Mouse (Mus musculus) left cerebral cortex, postnatal 14 days (tissue): ENCODE measurements around the gene Pxylp1. TPM values are rescaled to one million over a fixed set of nuclear protein-coding genes. Genes with fewer than 3 reads are reported as not detected.

Source experiments
- DNase-seq, 2 experiments: peaks; one replicate each; pipeline ENCODE4 v3.0.0; 2021 to 2022; ENCODE audit warnings: low spot score in 2 of 2, mixed read lengths in 1 of 2
- intact Hi-C: fragments of 180-260 bp; cut with DNase I; formaldehyde crosslinking; loops from one replicate; pipeline ENCODE4 v1.15.1; 2025
- total RNA-seq, 2 experiments: library from RNA; stranded (reverse); gene quantifications; 2 replicates each; pipeline ENCODE4 v1.2.3; 2021

Gene Pxylp1
- total RNA-seq, 2 experiments from 2014 or later: 13.4 to 17.8 TPM

GRCm38 (mm10) chr9:96789906-96790305 is 102.6 kb downstream of the Pxylp1 start:
- intact Hi-C loops: no loop called here

GRCm38 (mm10) chr9:96787797-96788196 is 104.7 kb downstream of the Pxylp1 start:
- DNase-seq: no peak
- intact Hi-C loops: no loop called here

More at GRCm38 (mm10) chr9:96789906-96790305, 102.6 kb downstream of the Pxylp1 start:
- DNase-seq: no peak

- intact Hi-C loops: no loop called here
- DNase-seq: no peak
These were observed 106.6 kb downstream of the Pxylp1 start for GRCm38 (mm10) chr9:96785871-96786342.

GRCm38 (mm10) chr9:96785187-96785586 is 107.3 kb downstream of the Pxylp1 start:
- intact Hi-C loops: no loop called here
- DNase-seq: no peak

GRCm38 (mm10) chr9:96783667-96784066 is 108.8 kb downstream of the Pxylp1 start:
- no peak for DNase-seq
- intact Hi-C loops: no loop called here

- intact Hi-C loops: no loop called here
- no peak for DNase-seq
These were observed 109.2 kb downstream of the Pxylp1 start for GRCm38 (mm10) chr9:96783258-96783657.

- intact Hi-C loops: no loop called here
- DNase-seq: no peak
These were observed 110.4 kb downstream of the Pxylp1 start for GRCm38 (mm10) chr9:96782062-96782461.

Other genes starting within 250 kb of the Pxylp1 start
- gene Zbtb38, start 139.8 kb downstream of the Pxylp1 start, total RNA-seq: 10 to 100 TPM; 47.0 to 49.0 TPM
- gene Spsb4, start 126.2 kb upstream of the Pxylp1 start, total RNA-seq: 1 to 10 TPM; 6.7 to 6.9 TPM
- 10 to 100 TPM; 82.5 to 87.7 TPM for gene Slc25a36, start 218.5 kb upstream of the Pxylp1 start, total RNA-seq